Mouse (Mus musculus): ENCODE data around the gene Tmem222.

- no peak for TF ChIP-seq CTCF (IDR thresholded peaks at IDR 0.05; ENCODE audit: low read depth, low read length)
- no peak for TF ChIP-seq POLR2A (IDR thresholded peaks at IDR 0.05; ENCODE audit: insufficient read depth, low read length)
- no peak for TF ChIP-seq EP300 (IDR thresholded peaks at IDR 0.05; ENCODE audit: insufficient read depth, low read depth, low read length)
Observed at GRCm38 (mm10) chr4:133229582-133229981, 48.0 kb downstream of the Tmem222 start.

All from ES-Bruce4 (cell line).